Mouse (Mus musculus) kidney, embryonic 14.5 days (tissue): ENCODE results near the gene Atg16l1. TPM values are rescaled to one million over a fixed set of nuclear protein-coding genes. Genes with fewer than 3 reads are reported as not detected.

Source experiments
- ATAC-seq: fragments of 200-750 bp; cut with Nextera tagmentation; 2 replicates; pipeline ENCODE4 v1.8.0; 2017; ENCODE audit warnings: moderate number of reproducible peaks, mild to moderate bottlenecking, moderate TSS enrichment, moderate library complexity; ENCODE audit not compliant: low FRiP score, low TSS enrichment
- H3K27ac ChIP-seq: fragments of 300-500 bp; sonication (generic); 2 replicates; pipeline ENCODE4 v1.5.1; 2014; ENCODE audit warnings: low read depth, mild to moderate bottlenecking, low read length, moderate library complexity, mixed read lengths
- H3K27me3 ChIP-seq: fragments of 300-500 bp; sonication (generic); 2 replicates; pipeline ENCODE4 v1.6.1; 2014; ENCODE audit warnings: mild to moderate bottlenecking, low read length; ENCODE audit not compliant: control insufficient read depth, insufficient read depth
- H3K36me3 ChIP-seq: fragments of 300-500 bp; sonication (generic); 2 replicates; pipeline ENCODE4 v1.6.1; 2014; ENCODE audit warnings: low read length, mixed read lengths; ENCODE audit not compliant: control insufficient read depth, insufficient read depth
- H3K4me1 ChIP-seq: fragments of 300-500 bp; sonication (generic); 2 replicates; pipeline ENCODE4 v1.6.1; 2014; ENCODE audit warnings: low read length, mixed read lengths; ENCODE audit not compliant: control insufficient read depth, insufficient read depth
- H3K4me2 ChIP-seq: fragments of 300-500 bp; sonication (generic); replicated peaks from 2 replicates; pipeline ENCODE4 v1.6.1; 2014; ENCODE audit warnings: low read depth, mild to moderate bottlenecking, low read length
- H3K4me3 ChIP-seq: fragments of 300-500 bp; sonication (generic); 2 replicates; pipeline ENCODE4 v1.5.1; 2014; ENCODE audit warnings: mild to moderate bottlenecking, low read length
- H3K9ac ChIP-seq: fragments of 300-500 bp; sonication (generic); 2 replicates; pipeline ENCODE4 v1.6.1; 2014; ENCODE audit warnings: low read depth, mild to moderate bottlenecking, low read length, moderate library complexity
- H3K9me3 ChIP-seq: fragments of 300-500 bp; sonication (generic); 2 replicates; pipeline ENCODE4 v1.6.1; 2016; ENCODE audit warnings: low read length; ENCODE audit not compliant: control insufficient read depth
- WGBS: fragments of 180-500 bp; shearing (Covaris S2); extraction: QIAGEN DNeasy Blood & Tissue Kit; methylation state at CpG from one replicate; pipeline ENCODE4 v1.1.7; 2014; 5-methylcytosine and 5-hydroxymethylcytosine counted together
- polyA plus RNA-seq: library from polyadenylated mRNA; unstranded; fragments of >200 nt; fragmentation: Nextera tagmentation; extraction: Ambion mirVana; gene quantifications from 2 replicates; pipeline ENCODE4 v1.2.1, GENCODE M21; 2014

The Atg16l1 gene
- polyA plus RNA-seq, 1 experiment from 2014 or later: 33.1 TPM

- Histone ChIP-seq H3K4me2 (no peak overlapping the region), H3K9me3 (no peaks in the 10 kb centered on the region), H3K36me3 (peaks cover 91% of the 10 kb centered on the region), H3K9ac (no peak overlapping the region), H3K27ac (no peak overlapping the region), H3K4me3 (no peak overlapping the region), H3K27me3 (no peaks in the 10 kb centered on the region), H3K4me1 (no peaks in the 10 kb centered on the region)
- no peak for ATAC-seq
- WGBS: 93% methylated on average over 3 of the region's 3 CpGs
These were observed 10.6 kb downstream of the Atg16l1 start for GRCm38 (mm10) chr1:87766233-87766632.

- Histone ChIP-seq H3K36me3 (peaks cover 89% of the 10 kb centered on the region), H3K4me3 (no peak overlapping the region), H3K4me2 (no peak overlapping the region), H3K27me3 (no peaks in the 10 kb centered on the region), H3K9me3 (0 out of 2 replicates have a peak, but pooled peaks cover 3% of the 10 kb centered on the region), H3K9ac (no peak overlapping the region), H3K27ac (no peak overlapping the region), H3K4me1 (no peaks in the 10 kb centered on the region)
- WGBS: 100% methylated on average over 2 of the region's 2 CpGs
- ATAC-seq: no peak
These were observed 13.6 kb downstream of the Atg16l1 start for GRCm38 (mm10) chr1:87769263-87769662.

DNA sequence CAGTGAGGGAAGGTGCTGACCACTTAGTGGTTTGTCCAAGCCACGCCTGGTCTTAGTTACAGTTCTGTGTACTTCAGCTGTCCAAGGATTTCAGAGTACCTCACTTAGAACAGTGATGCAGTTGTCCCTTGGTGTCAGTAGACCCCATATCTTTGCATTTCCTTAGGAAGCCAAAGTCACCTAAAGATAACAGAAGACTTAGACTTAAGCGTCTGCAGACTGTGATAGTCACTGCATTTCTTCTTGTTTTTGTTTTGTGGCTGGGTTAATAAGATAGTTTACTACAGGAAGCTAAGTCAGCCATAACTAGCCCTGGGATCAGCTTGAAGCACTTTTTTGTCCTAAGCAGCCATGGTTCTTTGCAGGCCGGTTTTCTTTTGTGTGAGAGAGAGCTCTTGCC is 14.8 kb downstream of the Atg16l1 start:
- Histone ChIP-seq H3K36me3 (peaks cover 90% of the 10 kb centered on the region), H3K4me3 (no peak overlapping the region), H3K9ac (no peak overlapping the region), H3K27me3 (no peaks in the 10 kb centered on the region), H3K9me3 (0 out of 2 replicates have a peak, but pooled peaks cover 3% of the 10 kb centered on the region), H3K4me2 (no peak overlapping the region), H3K4me1 (no peaks in the 10 kb centered on the region), H3K27ac (no peak overlapping the region)
- ATAC-seq: no peak
- 94% methylated on average over 3 of the region's 3 CpGs for WGBS

DNA sequence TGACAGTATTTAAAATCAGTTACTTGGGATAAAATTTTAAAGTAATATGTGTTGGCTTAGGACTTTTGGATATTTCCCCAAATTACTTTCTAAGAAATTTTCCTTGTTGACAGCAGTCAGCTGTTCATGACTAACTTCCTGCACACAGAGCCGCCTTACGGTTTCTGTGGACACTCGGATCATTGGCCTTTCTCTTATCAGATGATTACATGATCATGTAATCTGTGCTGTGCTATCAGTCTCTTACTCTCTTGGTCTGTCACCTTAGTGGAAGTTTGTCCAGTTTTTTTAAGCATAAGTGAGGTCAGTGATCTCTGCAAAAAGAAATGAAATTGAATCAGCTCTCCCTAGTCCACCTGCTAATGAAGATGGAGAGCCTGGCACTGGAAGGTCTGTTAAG is 16.1 kb downstream of the Atg16l1 start:
- no peak overlapping the region for H3K9ac ChIP-seq
- H3K27me3 ChIP-seq: no peaks in the 10 kb centered on the region
- no peak overlapping the region for H3K27ac ChIP-seq
- WGBS: 88% methylated on average over 3 of the region's 3 CpGs
- ATAC-seq: no peak
- no peaks in the 10 kb centered on the region for H3K4me1 ChIP-seq
- 0 out of 2 replicates have a peak, but pooled peaks cover 3% of the 10 kb centered on the region for H3K9me3 ChIP-seq
- H3K4me2 ChIP-seq: no peak overlapping the region
- peaks cover 90% of the 10 kb centered on the region for H3K36me3 ChIP-seq
- H3K4me3 ChIP-seq: no peak overlapping the region

DNA sequence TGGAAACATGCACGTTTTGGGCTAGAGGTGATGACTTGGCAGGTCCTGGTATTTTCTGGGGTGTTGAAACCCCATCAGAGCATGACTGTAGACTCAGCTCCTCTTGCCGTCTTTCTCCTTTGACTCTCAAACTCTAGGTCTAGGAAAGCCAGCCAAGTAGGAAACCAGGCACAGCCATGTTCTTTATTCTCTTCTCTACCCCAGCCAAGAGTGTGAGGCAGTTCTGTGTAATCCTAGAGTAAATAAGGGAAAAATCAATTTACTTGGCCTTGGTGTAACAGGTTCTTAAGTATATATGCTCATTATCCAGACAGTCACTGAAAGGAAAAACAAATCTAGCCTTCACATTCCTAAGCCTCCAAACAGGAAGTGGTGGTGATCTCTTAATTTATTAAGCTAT is 17.7 kb downstream of the Atg16l1 start:
- Histone ChIP-seq H3K4me3 (no peak overlapping the region), H3K27me3 (no peaks in the 10 kb centered on the region), H3K27ac (no peak overlapping the region), H3K9ac (no peak overlapping the region), H3K4me1 (no peaks in the 10 kb centered on the region), H3K9me3 (0 out of 2 replicates have a peak, but pooled peaks cover 3% of the 10 kb centered on the region), H3K36me3 (peaks cover 90% of the 10 kb centered on the region), H3K4me2 (no peak overlapping the region)
- 87% methylated on average over 2 of the region's 2 CpGs for WGBS
- ATAC-seq: no peak

- no peak for ATAC-seq
- H3K27me3 ChIP-seq: no peaks in the 10 kb centered on the region
These were observed 19.2 kb downstream of the Atg16l1 start for GRCm38 (mm10) chr1:87774845-87775244.

DNA sequence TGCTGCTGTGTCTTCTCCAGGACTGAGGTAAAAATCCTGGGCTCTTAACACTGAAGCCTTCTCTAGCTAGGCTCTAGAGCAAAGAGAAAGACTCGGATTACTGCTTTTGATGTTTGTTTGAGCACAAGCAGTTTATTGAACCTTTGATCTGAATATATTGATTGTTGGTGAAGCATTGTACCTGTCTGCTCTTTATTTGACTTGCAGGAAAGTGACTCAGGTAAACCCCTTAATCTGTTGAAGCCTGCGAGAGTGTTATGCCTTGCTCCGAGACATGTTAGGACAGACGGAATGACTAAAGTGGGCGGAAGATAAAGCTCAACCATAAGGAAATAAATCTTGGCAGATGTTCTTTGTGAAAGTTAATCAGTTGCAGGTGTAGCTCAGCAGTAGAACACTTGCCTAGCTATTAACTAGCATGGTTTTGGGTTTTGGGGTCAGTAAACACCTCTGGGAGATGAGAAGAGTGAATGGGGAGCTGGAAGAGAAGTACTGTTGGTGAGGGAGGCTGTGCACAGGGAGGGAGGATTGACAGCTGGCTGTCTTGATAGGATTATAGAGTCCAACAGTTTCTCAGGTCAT is 23.6 kb downstream of the Atg16l1 start:
- H3K9me3 ChIP-seq: no peaks in the 10 kb centered on the region
- no peak overlapping the region for H3K9ac ChIP-seq
- H3K27me3 ChIP-seq: no peaks in the 10 kb centered on the region
- WGBS: 91% methylated on average over 5 of the region's 5 CpGs
- no peak overlapping the region for H3K4me2 ChIP-seq
- H3K36me3 ChIP-seq: peaks cover 97% of the 10 kb centered on the region
- no peaks in the 10 kb centered on the region for H3K4me1 ChIP-seq
- no peak overlapping the region for H3K4me3 ChIP-seq
- no peak overlapping the region for H3K27ac ChIP-seq
- no peak for ATAC-seq

More at GRCm38 (mm10) chr1:87774845-87775244, 19.2 kb downstream of the Atg16l1 start:
- H3K4me3 ChIP-seq: no peak overlapping the region
- no peak overlapping the region for H3K27ac ChIP-seq
- H3K9me3 ChIP-seq: 0 out of 2 replicates have a peak, but pooled peaks cover 3% of the 10 kb centered on the region
- H3K4me2 ChIP-seq: no peak overlapping the region
- WGBS: 92% methylated on average over 7 of the region's 7 CpGs
- H3K4me1 ChIP-seq: no peaks in the 10 kb centered on the region
- peaks cover 96% of the 10 kb centered on the region for H3K36me3 ChIP-seq
- no peak overlapping the region for H3K9ac ChIP-seq

DNA sequence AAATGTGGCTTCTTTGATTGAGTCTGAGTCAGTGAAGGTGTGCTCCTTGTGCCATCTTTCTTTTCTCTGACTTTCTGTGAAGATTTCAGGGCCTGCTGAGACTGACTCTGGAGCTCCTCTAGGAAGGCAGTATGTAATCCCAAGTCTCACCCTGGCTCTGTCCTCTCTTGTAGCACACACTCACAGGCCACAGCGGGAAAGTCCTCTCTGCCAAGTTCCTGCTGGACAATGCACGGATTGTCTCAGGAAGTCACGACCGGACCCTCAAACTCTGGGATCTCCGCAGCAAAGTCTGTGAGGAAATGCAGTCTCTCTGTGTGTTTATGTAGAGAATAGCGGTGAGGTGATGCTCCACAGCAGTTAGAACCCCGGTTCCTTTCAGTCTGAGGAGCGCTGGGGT is 30.0 kb downstream of the Atg16l1 start:
- peaks cover 86% of the 10 kb centered on the region for H3K36me3 ChIP-seq
- WGBS: 85% methylated on average over 8 of the region's 8 CpGs
- H3K27ac ChIP-seq: no peak overlapping the region

GRCm38 (mm10) chr1:87786251-87786650 is 30.6 kb downstream of the Atg16l1 start:
- Histone ChIP-seq H3K27ac (no peak overlapping the region), H3K27me3 (no peaks in the 10 kb centered on the region)
- no peak for ATAC-seq

More for the DNA sequence above, 30.0 kb downstream of the Atg16l1 start:
- Histone ChIP-seq H3K27me3 (no peaks in the 10 kb centered on the region), H3K9ac (no peak overlapping the region), H3K4me1 (no peaks in the 10 kb centered on the region), H3K9me3 (no peaks in the 10 kb centered on the region), H3K4me2 (no peak overlapping the region), H3K4me3 (no peak overlapping the region)
- no peak for ATAC-seq

More at GRCm38 (mm10) chr1:87786251-87786650, 30.6 kb downstream of the Atg16l1 start:
- Histone ChIP-seq H3K9ac (no peak overlapping the region), H3K36me3 (peaks cover 86% of the 10 kb centered on the region), H3K9me3 (no peaks in the 10 kb centered on the region), H3K4me1 (no peaks in the 10 kb centered on the region), H3K4me3 (no peak overlapping the region), H3K4me2 (no peak overlapping the region)
- 81% methylated on average over 7 of the region's 7 CpGs for WGBS
